Mouse (Mus musculus) hindbrain, embryonic 14.5 days (tissue): Measurements from ENCODE around the gene Crls1. TPM values are rescaled to one million over a fixed set of nuclear protein-coding genes. Genes with fewer than 3 reads are reported as not detected.

Experiments used
- ATAC-seq: fragments of 200-750 bp; cut with Nextera tagmentation; 2 replicates; pipeline ENCODE4 v1.8.0; 2017; ENCODE audit warnings: moderate number of reproducible peaks, mild to moderate bottlenecking, moderate TSS enrichment, moderate library complexity; ENCODE audit not compliant: low FRiP score
- DNase-seq: peaks from one replicate; pipeline ENCODE4 v3.0.0-alpha.2; 2015; ENCODE audit warnings: low spot score
- H3K27ac ChIP-seq: fragments of 300-500 bp; sonication (generic); 2 replicates; pipeline ENCODE4 v1.5.1; 2014; ENCODE audit warnings: mild to moderate bottlenecking, moderate library complexity
- H3K27me3 ChIP-seq: fragments of 300-500 bp; sonication (generic); 2 replicates; pipeline ENCODE4 v1.6.1; 2014; ENCODE audit warnings: mild to moderate bottlenecking, low read length, mixed read lengths; ENCODE audit not compliant: control insufficient read depth, insufficient read depth
- H3K36me3 ChIP-seq: fragments of 300-500 bp; sonication (generic); replicated peaks from 2 replicates; pipeline ENCODE4 v1.6.1; 2014; ENCODE audit not compliant: control insufficient read depth, insufficient read depth
- H3K4me1 ChIP-seq: fragments of 300-500 bp; sonication (generic); replicated peaks from 2 replicates; pipeline ENCODE4 v1.6.1; 2014; ENCODE audit warnings: antibody characterized with exemption, low read length, mixed read lengths; ENCODE audit not compliant: control insufficient read depth, insufficient read depth
- H3K4me2 ChIP-seq: fragments of 300-500 bp; sonication (generic); replicated peaks from 2 replicates; pipeline ENCODE4 v1.6.1; 2014; ENCODE audit warnings: mild to moderate bottlenecking, moderate library complexity
- H3K4me3 ChIP-seq: fragments of 300-500 bp; sonication (generic); replicated peaks from 2 replicates; pipeline ENCODE4 v1.5.1; 2014; ENCODE audit warnings: mild to moderate bottlenecking, low read length
- H3K9ac ChIP-seq: fragments of 300-500 bp; sonication (generic); 2 replicates; pipeline ENCODE4 v1.6.1; 2014
- H3K9me3 ChIP-seq: fragments of 300-500 bp; sonication (generic); 2 replicates; pipeline ENCODE4 v1.6.1; 2016; ENCODE audit warnings: low read length; ENCODE audit not compliant: control insufficient read depth
- WGBS: fragments of 180-500 bp; shearing (Covaris S2); extraction: QIAGEN DNeasy Blood & Tissue Kit; methylation state at CpG from one replicate; pipeline ENCODE4 v1.1.7; 2014; 5-methylcytosine and 5-hydroxymethylcytosine counted together
- polyA plus RNA-seq: library from polyadenylated mRNA; unstranded; fragments of >200 nt; fragmentation: Nextera tagmentation; extraction: Ambion mirVana; gene quantifications from 2 replicates; pipeline ENCODE4 v1.2.1, GENCODE M21; 2014

The Crls1 gene
- 19.0 and 19.1 TPM in 2 replicates for polyA plus RNA-seq

GRCm38 (mm10) chr2:132846407-132847358, at the start of gene Crls1:
Crls1 (plus strand) TSS chr2:132846666.
- DNase-seq = peak; percentile 98
- H3K4me3 ChIP-seq = peak within 1 kb of the TSS; percentile 87
- peak; percentile 95 for ATAC-seq
- H3K9me3 ChIP-seq = no peaks in the 10 kb centered on the region
- peaks cover 15% of the 10 kb centered on the region for H3K4me1 ChIP-seq
- H3K36me3 ChIP-seq = peaks cover 15% of the 10 kb centered on the region
- peak within 1 kb of the TSS; percentile 82 for H3K9ac ChIP-seq
- peak within 1 kb of the TSS; percentile 82 for H3K4me2 ChIP-seq
- under 1% methylated on average over 90 of the region's 96 CpGs for WGBS
- H3K27me3 ChIP-seq = no peaks in the 10 kb centered on the region
- H3K27ac ChIP-seq = peak within 1 kb of the TSS; percentile 58

GRCm38 (mm10) chr2:132802976-132803375, 43.5 kb upstream of the Crls1 start:
- no peak overlapping the region for H3K4me2 ChIP-seq
- ATAC-seq (no peak), DNase-seq (no peak)
- H3K27me3 ChIP-seq = no peaks in the 10 kb centered on the region
- no peak overlapping the region for H3K4me3 ChIP-seq
- 94% methylated on average over 2 of the region's 2 CpGs for WGBS
- H3K9ac ChIP-seq = no peak overlapping the region
- peaks cover 49% of the 10 kb centered on the region for H3K36me3 ChIP-seq
- H3K27ac ChIP-seq = no peak overlapping the region
- no peaks in the 10 kb centered on the region for H3K9me3 ChIP-seq
- H3K4me1 ChIP-seq = no peaks in the 10 kb centered on the region

GRCm38 (mm10) chr2:132815608-132816314, 30.7 kb upstream of the Crls1 start, which contains the start of the genes Trmt6 and Mcm8:
Trmt6 (minus strand) TSS chr2:132816055.
Mcm8 (plus strand) TSS chr2:132816141.
- Histone ChIP-seq H3K27ac (peak within 1 kb of the TSS; percentile 10), H3K4me3 (peak within 1 kb of the TSS; percentile 61), H3K4me1 (peaks cover 13% of the 10 kb centered on the region), H3K9ac (peak within 1 kb of the TSS; percentile 70), H3K4me2 (peak within 1 kb of the TSS; percentile 84), H3K9me3 (no peaks in the 10 kb centered on the region), H3K36me3 (peaks cover 24% of the 10 kb centered on the region), H3K27me3 (no peaks in the 10 kb centered on the region)
- under 1% methylated on average over 59 of the region's 59 CpGs for WGBS
- DNase-seq (peak; percentile 96), ATAC-seq (peak; percentile 100)

- no peaks in the 10 kb centered on the region for H3K36me3 ChIP-seq
- WGBS = 88% methylated on average over 4 of the region's 4 CpGs
- no peak overlapping the region for H3K9ac ChIP-seq
- H3K4me1 ChIP-seq = no peaks in the 10 kb centered on the region
- H3K27ac ChIP-seq = no peak overlapping the region
- no peaks in the 10 kb centered on the region for H3K9me3 ChIP-seq
- no peak for ATAC-seq
- H3K27me3 ChIP-seq = no peaks in the 10 kb centered on the region
- DNase-seq = no peak
- no peak overlapping the region for H3K4me3 ChIP-seq
- no peak overlapping the region for H3K4me2 ChIP-seq
Measured at GRCm38 (mm10) chr2:132841071-132841470, 5.4 kb upstream of the Crls1 start.

- Histone ChIP-seq H3K27me3 (no peaks in the 10 kb centered on the region), H3K4me2 (peak overlapping the region; percentile 82), H3K27ac (no peak overlapping the region), H3K4me3 (peak overlapping the region; percentile 87), H3K9ac (peak overlapping the region; percentile 82), H3K9me3 (no peaks in the 10 kb centered on the region), H3K36me3 (peaks cover 15% of the 10 kb centered on the region), H3K4me1 (peaks cover 15% of the 10 kb centered on the region)
- no peak for ATAC-seq
- 55% methylated on average over 7 of the region's 7 CpGs for WGBS
- DNase-seq = no peak
Measured at GRCm38 (mm10) chr2:132847581-132847980, 1.1 kb downstream of the Crls1 start.

- Histone ChIP-seq H3K27ac (no peak overlapping the region), H3K27me3 (no peaks in the 10 kb centered on the region), H3K4me3 (no peak overlapping the region), H3K9ac (no peak overlapping the region), H3K36me3 (peaks cover 18% of the 10 kb centered on the region), H3K4me1 (peaks cover 15% of the 10 kb centered on the region), H3K4me2 (peak overlapping the region; percentile 82), H3K9me3 (no peaks in the 10 kb centered on the region)
- 94% methylated on average over 4 of the region's 4 CpGs for WGBS
- ATAC-seq (no peak), DNase-seq (no peak)
Measured at GRCm38 (mm10) chr2:132848361-132848760, 1.9 kb downstream of the Crls1 start.

- Histone ChIP-seq H3K4me1 (peaks cover 15% of the 10 kb centered on the region), H3K4me2 (no peak overlapping the region), H3K27ac (no peak overlapping the region), H3K4me3 (no peak overlapping the region), H3K9me3 (no peaks in the 10 kb centered on the region), H3K9ac (no peak overlapping the region), H3K27me3 (no peaks in the 10 kb centered on the region), H3K36me3 (peaks cover 18% of the 10 kb centered on the region)
- no peak for ATAC-seq
- 86% methylated on average over 6 of the region's 6 CpGs for WGBS
- DNase-seq = no peak
Measured at GRCm38 (mm10) chr2:132849141-132849540, 2.7 kb downstream of the Crls1 start.

- Histone ChIP-seq H3K27ac (no peak overlapping the region), H3K9ac (no peak overlapping the region), H3K4me2 (no peak overlapping the region), H3K36me3 (peaks cover 21% of the 10 kb centered on the region), H3K4me1 (peaks cover 7% of the 10 kb centered on the region), H3K9me3 (no peaks in the 10 kb centered on the region), H3K4me3 (no peak overlapping the region), H3K27me3 (no peaks in the 10 kb centered on the region)
- ATAC-seq (no peak), DNase-seq (no peak)
- 97% methylated on average over 1 of the region's 1 CpGs for WGBS
Measured at GRCm38 (mm10) chr2:132853051-132853450, 6.6 kb downstream of the Crls1 start.

GRCm38 (mm10) chr2:132856333-132856732, 9.9 kb downstream of the Crls1 start:
- Histone ChIP-seq H3K36me3 (peaks cover 10% of the 10 kb centered on the region; the same call in 1 of the 2 replicates), H3K9me3 (no peaks in the 10 kb centered on the region), H3K27me3 (no peaks in the 10 kb centered on the region), H3K27ac (no peak overlapping the region), H3K9ac (no peak overlapping the region), H3K4me1 (no peaks in the 10 kb centered on the region), H3K4me2 (no peak overlapping the region), H3K4me3 (no peak overlapping the region)
- ATAC-seq (no peak), DNase-seq (no peak)
- WGBS = 91% methylated on average over 5 of the region's 5 CpGs
